In genomic region chr9:45261872-45262271, GRCm38 (mm10) we compare ENCODE assay signal across 29 mouse cellular contexts. TPM values are rescaled to one million over a fixed set of nuclear protein-coding genes. Genes with fewer than 3 reads are reported as not detected.
DNase-seq lines count a peak whose midpoint lies in the region; TF ChIP-seq lines count a peak whose summit lies in the region.
"Had no signal": no experiment of that assay in that cellular context is flagged by ENCODE, and none has a peak within 500 bp of the region (broad histone marks: within the 10 kb centered on the region; RNA-seq: fewer than 3 reads in every experiment).

No protein-coding gene starts in this region.

- no peak for TF ChIP-seq POLR2A in brain, embryonic 14.5 days (IDR thresholded peaks at IDR 0.05; ENCODE audit: borderline replicate concordance, extremely low read depth, insufficient read depth, insufficient read length, poor library complexity, severe bottlenecking)

- peak; percentile 38 for DNase-seq in cerebellum, adult 9-10 months
- DNase-seq in cerebellum, postnatal 4 days (ENCODE audit: low spot score in 2 of 2): no peak
- DNase-seq in heart, adult 11 months: peak; percentile 84
- DNase-seq in heart, postnatal 10 days: no peak
- peak; percentile 1 for DNase-seq in brain, embryonic 14.5 days (ENCODE audit: low read depth)
- peak; percentile 46 to 56 for DNase-seq in cerebellum, postnatal 25 days
- no peak for DNase-seq in heart, postnatal 36 days
- DNase-seq: embryo, embryonic 11 days had no signal

- intact Hi-C loops in heart, postnatal 10 days (cut with DNase I): no loop called here
- intact Hi-C loops in heart, postnatal 36 days (cut with DNase I): no loop called here

- TF ChIP-seq CTCF in brain, embryonic 14.5 days (IDR thresholded peaks at IDR 0.05; ENCODE audit: borderline replicate concordance, extremely low read depth, insufficient read depth, insufficient read length): no peak

RNA-seq across cellular contexts. Expression of gene Il10ra, which starts 7.1 kb away (rescaled TPM):
- total RNA-seq in heart, postnatal 10 days (2021): 1 to 10 TPM; 1.3 TPM
- polyA plus RNA-seq in brain, embryonic 14.5 days (2012; rRNA removed): 0.54 and 0.78 TPM in 2 replicates
- total RNA-seq in heart, postnatal 36 days (2021): 1 to 10 TPM; 1.7 to 2.4 TPM
- total RNA-seq: MEL had no signal
- polyA plus RNA-seq: C2C12 had no signal

RNA-seq across cellular contexts. Expression of gene Tmprss13, which starts 57.0 kb away (rescaled TPM):
- total RNA-seq in heart, postnatal 10 days (2021): 1 to 10 TPM in 1 of 2 experiments, under 1 TPM in 1; 0.50 to 1.3 TPM
- polyA plus RNA-seq in brain, embryonic 14.5 days (2012; rRNA removed): 0.08 and 0.10 TPM in 2 replicates
- 1 to 10 TPM; 2.4 to 3.6 TPM for total RNA-seq in heart, postnatal 36 days (2021)
- total RNA-seq: granulocyte monocyte progenitor cell, adult 5-6 weeks; hindbrain, postnatal 0 days; MEL had no signal
- polyA plus RNA-seq: C2C12; cortical plate, adult 2 months; erythroblast, embryonic 14.5 days; forebrain, embryonic 13.5 days; forebrain, embryonic 16.5 days; hindbrain, embryonic 14.5 days; hindbrain, postnatal 0 days had no signal

RNA-seq across cellular contexts. Expression of gene Tmprss4, which starts 58.0 kb away (rescaled TPM):
- total RNA-seq in heart, postnatal 10 days (2021): not detected
- 0.16 TPM in 1 of 2 replicates, not detected in the other for polyA plus RNA-seq in brain, embryonic 14.5 days (2012; rRNA removed)
- not detected for total RNA-seq in heart, postnatal 36 days (2021)
- total RNA-seq: adrenal gland, adult 2 months; adrenal gland, postnatal 14 days; gastrocnemius, adult 18-20 months; gastrocnemius, postnatal 10 days; gastrocnemius, postnatal 36 days; granulocyte monocyte progenitor cell, adult 5-6 weeks; heart, adult 8-10 months; heart, postnatal 4 days; MEL had no signal
- polyA plus RNA-seq: adrenal gland, adult 2 months; C2C12; CD4-positive, CD25-positive, alpha-beta regulatory T cell, adult 4 months; erythroblast, embryonic 14.5 days; forebrain, embryonic 13.5 days; forebrain, embryonic 16.5 days; heart, embryonic 14.5 days; heart, postnatal 0 days; hindbrain, embryonic 11.5 days; hindbrain, embryonic 14.5 days; hindbrain, postnatal 0 days; inflammation-experienced regulatory T-cells, adult 6 months had no signal

Comparison
In these comparisons a context has a peak if more than half of its experiments do, and no peak if none do; other contexts are left out.
1. DNase-seq: peak in cerebellum, adult 9-10 months (single experiment), heart, adult 11 months (single experiment), brain, embryonic 14.5 days (single experiment) and cerebellum, postnatal 25 days (2 of 2); none in cerebellum, postnatal 4 days (0 of 2), heart, postnatal 10 days (0 of 2) and heart, postnatal 36 days (0 of 2).